Mouse (Mus musculus): ENCODE data around the gene Rasal2. TPM values are rescaled to one million over a fixed set of nuclear protein-coding genes. Genes with fewer than 3 reads are reported as not detected.

Gene Rasal2
- polyA plus RNA-seq, 1 experiment from 2014 or later = 15.3 TPM

DNA sequence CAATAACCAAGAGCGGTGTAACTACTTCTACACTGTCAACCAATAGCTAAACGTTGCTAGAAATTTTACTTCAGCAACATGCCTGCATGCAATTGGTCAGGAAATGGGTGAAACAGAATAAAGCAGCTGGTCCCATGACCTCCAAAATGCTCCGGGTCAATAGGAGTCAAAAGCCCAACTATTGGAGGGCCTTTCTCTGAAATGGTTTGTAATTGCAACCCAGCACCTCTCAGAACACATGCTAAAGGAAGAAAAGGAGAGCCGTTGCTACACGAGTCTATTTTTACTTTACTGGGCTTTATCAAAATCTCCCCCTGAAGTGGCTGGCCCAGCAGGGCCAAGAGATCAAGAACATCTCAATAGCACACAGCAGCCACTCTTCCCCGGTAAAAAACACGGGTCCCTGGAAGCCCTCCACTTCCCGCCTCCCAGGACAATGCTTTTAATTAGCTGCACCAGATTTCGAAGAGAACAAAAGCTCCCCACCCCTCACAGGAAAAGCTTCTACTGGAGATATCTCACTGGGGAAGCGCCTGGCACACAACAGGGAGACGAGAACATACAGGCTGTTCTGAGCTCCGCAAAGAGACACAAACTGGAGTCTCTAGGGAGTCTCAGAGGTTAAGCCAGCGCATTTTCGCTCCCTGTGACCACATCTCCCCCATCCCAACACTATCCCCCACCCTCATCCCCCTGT lies 30.8 kb upstream of the Rasal2 start:
- 27% methylated on average over 14 of the region's 14 CpGs for WGBS
- no peak overlapping the region for H3K4me3 ChIP-seq (ENCODE audit: low read depth, low read length)
- DNase-seq (ENCODE audit: low spot score) = peak; percentile 47
- TF ChIP-seq EP300 (IDR thresholded peaks at IDR 0.05) (peak; percentile 51), CTCF (IDR thresholded peaks at IDR 0.05) (no peak)
- H3K27me3 ChIP-seq (replicated peaks; ENCODE audit: insufficient read depth, low read length) = no peaks in the 10 kb centered on the region
- no peaks in the 10 kb centered on the region for H3K4me1 ChIP-seq (ENCODE audit: insufficient read depth, low read depth, low read length)
- H3K36me3 ChIP-seq (ENCODE audit: insufficient read depth, low read length) = no peaks in the 10 kb centered on the region
- H3K9ac ChIP-seq (replicated peaks; ENCODE audit: low read depth) = no peak overlapping the region
- ATAC-seq = peak; percentile 60
- H3K4me2 ChIP-seq (replicated peaks; ENCODE audit: low read depth, low read length) = peak overlapping the region; percentile 33; the same call in 1 of the 2 replicates
- peak overlapping the region; percentile 66; the same call in 1 of the 2 replicates for H3K27ac ChIP-seq (ENCODE audit: low read length)
- no peaks in the 10 kb centered on the region for H3K9me3 ChIP-seq (ENCODE audit: low read length)

DNA sequence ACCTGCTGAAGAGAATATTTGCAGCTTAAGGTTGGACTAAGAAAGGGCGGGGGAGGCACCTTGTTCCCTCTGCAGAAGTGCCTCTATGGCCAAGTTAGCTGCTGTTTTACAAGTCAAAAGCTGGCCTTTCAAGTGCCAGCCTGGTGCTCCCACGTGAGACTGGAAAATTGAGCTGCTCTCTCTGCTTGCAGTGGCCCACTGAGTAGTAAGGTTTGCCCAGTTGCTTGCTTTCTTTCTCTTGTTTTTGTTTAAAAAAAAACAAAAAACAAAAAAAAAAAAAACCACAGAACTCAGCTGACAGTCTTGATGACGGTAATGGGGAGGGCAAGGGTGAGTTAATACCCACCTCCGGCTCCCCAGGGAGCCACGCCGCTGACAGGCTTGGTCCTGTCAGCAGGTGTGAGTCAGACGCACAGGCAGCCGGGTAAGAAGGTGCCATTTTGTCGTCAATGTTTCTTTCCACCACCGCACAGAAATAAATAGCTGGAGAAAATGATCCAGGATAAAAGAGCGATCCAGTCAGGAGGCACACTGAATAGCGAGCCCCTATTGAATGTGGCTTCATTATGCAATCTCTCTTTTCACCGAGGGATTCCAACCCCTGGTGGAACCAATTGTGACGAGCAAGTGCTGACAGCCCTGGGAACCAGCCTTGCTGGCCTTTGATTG lies 27.7 kb upstream of the Rasal2 start:
- H3K4me3 ChIP-seq (ENCODE audit: low read depth, low read length) = no peak overlapping the region
- no peak for DNase-seq (ENCODE audit: low spot score)
- no peaks in the 10 kb centered on the region for H3K27me3 ChIP-seq (replicated peaks; ENCODE audit: insufficient read depth, low read length)
- no peaks in the 10 kb centered on the region for H3K36me3 ChIP-seq (ENCODE audit: insufficient read depth, low read length)
- no peaks in the 10 kb centered on the region for H3K4me1 ChIP-seq (ENCODE audit: insufficient read depth, low read depth, low read length)
- TF ChIP-seq EP300 (IDR thresholded peaks at IDR 0.05) = no peak
- TF ChIP-seq CTCF (IDR thresholded peaks at IDR 0.05) = no peak
- H3K9me3 ChIP-seq (ENCODE audit: low read length) = no peaks in the 10 kb centered on the region
- H3K9ac ChIP-seq (replicated peaks; ENCODE audit: low read depth) = no peak overlapping the region
- 26% methylated on average over 14 of the region's 14 CpGs for WGBS
- no peak overlapping the region for H3K4me2 ChIP-seq (replicated peaks; ENCODE audit: low read depth, low read length)
- no peak for ATAC-seq
- H3K27ac ChIP-seq (ENCODE audit: low read length) = no peak overlapping the region

DNA sequence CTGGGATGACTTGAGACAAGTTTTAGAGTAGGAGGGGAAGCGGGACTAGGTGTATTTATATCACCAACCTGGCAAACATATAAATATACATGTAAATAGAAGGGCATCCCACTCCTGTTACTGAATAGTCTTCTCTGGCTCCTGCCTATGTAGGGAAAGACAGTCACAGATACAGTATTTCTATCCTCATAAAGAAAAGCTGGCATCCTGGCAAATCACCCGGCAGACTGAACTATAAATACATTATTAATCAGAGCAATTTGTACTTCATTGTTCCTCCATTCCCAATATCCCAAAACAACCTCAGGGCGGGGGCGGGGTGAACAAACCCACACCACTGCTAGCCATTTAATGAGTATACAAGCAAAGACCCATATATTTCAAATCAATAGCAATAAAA lies 26.7 kb upstream of the Rasal2 start:
- no peak for TF ChIP-seq EP300 (IDR thresholded peaks at IDR 0.05)
- no peak for TF ChIP-seq CTCF (IDR thresholded peaks at IDR 0.05)
- DNase-seq (ENCODE audit: low spot score) (no peak), ATAC-seq (no peak)
- Histone ChIP-seq H3K27me3 (replicated peaks; ENCODE audit: insufficient read depth, low read length) (no peaks in the 10 kb centered on the region), H3K36me3 (ENCODE audit: insufficient read depth, low read length) (no peaks in the 10 kb centered on the region), H3K4me1 (ENCODE audit: insufficient read depth, low read depth, low read length) (no peaks in the 10 kb centered on the region), H3K27ac (ENCODE audit: low read length) (no peak overlapping the region), H3K9me3 (ENCODE audit: low read length) (no peaks in the 10 kb centered on the region), H3K9ac (replicated peaks; ENCODE audit: low read depth) (no peak overlapping the region), H3K4me3 (ENCODE audit: low read depth, low read length) (no peak overlapping the region), H3K4me2 (replicated peaks; ENCODE audit: low read depth, low read length) (no peak overlapping the region)
- 82% methylated on average over 4 of the region's 4 CpGs for WGBS

DNA sequence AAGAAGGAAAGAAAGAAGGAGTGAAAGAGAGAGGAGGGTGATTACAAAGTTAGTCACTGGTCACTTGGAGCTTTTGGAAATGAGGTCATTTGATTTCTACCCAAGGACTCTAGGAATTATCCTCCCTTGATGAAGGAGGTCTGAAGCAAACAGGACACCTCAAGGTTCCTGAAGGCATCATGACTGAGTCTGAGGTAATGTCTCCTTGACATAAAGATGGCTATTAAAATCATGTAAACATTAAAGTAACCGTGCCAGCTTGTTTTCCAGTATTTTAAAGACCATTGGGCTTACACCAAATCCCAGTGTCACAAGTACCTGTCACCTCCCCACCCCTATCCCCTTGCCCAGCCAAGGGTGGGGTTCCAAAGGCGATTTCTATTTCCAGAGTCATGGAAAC lies 25.9 kb upstream of the Rasal2 start:
- no peak overlapping the region for H3K9ac ChIP-seq (replicated peaks; ENCODE audit: low read depth)
- H3K36me3 ChIP-seq (ENCODE audit: insufficient read depth, low read length) = no peaks in the 10 kb centered on the region
- H3K4me1 ChIP-seq (ENCODE audit: insufficient read depth, low read depth, low read length) = no peaks in the 10 kb centered on the region
- DNase-seq (ENCODE audit: low spot score) (no peak), ATAC-seq (no peak)
- TF ChIP-seq CTCF (IDR thresholded peaks at IDR 0.05) (no peak), EP300 (IDR thresholded peaks at IDR 0.05) (no peak)
- no peaks in the 10 kb centered on the region for H3K9me3 ChIP-seq (ENCODE audit: low read length)
- no peak overlapping the region for H3K4me3 ChIP-seq (ENCODE audit: low read depth, low read length)
- H3K27me3 ChIP-seq (replicated peaks; ENCODE audit: insufficient read depth, low read length) = no peaks in the 10 kb centered on the region
- no peak overlapping the region for H3K27ac ChIP-seq (ENCODE audit: low read length)
- H3K4me2 ChIP-seq (replicated peaks; ENCODE audit: low read depth, low read length) = no peak overlapping the region
- WGBS = 74% methylated on average over 2 of the region's 2 CpGs

DNA sequence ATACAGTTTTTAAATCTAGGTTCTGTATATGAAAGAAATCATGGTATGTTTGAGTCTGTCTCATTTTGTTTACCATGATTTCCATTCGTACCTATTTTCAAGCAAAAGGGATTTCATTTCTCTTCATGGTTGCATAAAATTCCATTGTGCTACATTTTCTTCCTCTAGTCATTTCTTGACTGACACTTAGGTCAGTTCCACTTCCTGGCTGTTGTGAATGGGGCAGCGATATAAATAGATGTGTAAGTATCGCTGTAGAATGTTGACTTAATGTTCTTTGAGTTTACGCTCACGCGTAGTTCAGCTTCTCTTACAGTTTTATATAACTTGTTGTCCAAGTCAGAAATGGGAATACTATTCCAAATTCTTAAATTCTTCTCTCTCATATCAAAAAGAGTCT lies 23.5 kb upstream of the Rasal2 start:
- no peak overlapping the region for H3K4me2 ChIP-seq (replicated peaks; ENCODE audit: low read depth, low read length)
- DNase-seq (ENCODE audit: low spot score) (peak; percentile 31), ATAC-seq (no peak)
- H3K36me3 ChIP-seq (ENCODE audit: insufficient read depth, low read length) = no peaks in the 10 kb centered on the region
- H3K27me3 ChIP-seq (replicated peaks; ENCODE audit: insufficient read depth, low read length) = no peaks in the 10 kb centered on the region
- no peak overlapping the region for H3K27ac ChIP-seq (ENCODE audit: low read length)
- H3K4me3 ChIP-seq (ENCODE audit: low read depth, low read length) = no peak overlapping the region
- WGBS = 27% methylated on average over 6 of the region's 6 CpGs
- no peaks in the 10 kb centered on the region for H3K4me1 ChIP-seq (ENCODE audit: insufficient read depth, low read depth, low read length)
- no peak overlapping the region for H3K9ac ChIP-seq (replicated peaks; ENCODE audit: low read depth)
- TF ChIP-seq CTCF (IDR thresholded peaks at IDR 0.05) = no peak
- TF ChIP-seq EP300 (IDR thresholded peaks at IDR 0.05) = no peak
- H3K9me3 ChIP-seq (ENCODE audit: low read length) = no peaks in the 10 kb centered on the region

DNA sequence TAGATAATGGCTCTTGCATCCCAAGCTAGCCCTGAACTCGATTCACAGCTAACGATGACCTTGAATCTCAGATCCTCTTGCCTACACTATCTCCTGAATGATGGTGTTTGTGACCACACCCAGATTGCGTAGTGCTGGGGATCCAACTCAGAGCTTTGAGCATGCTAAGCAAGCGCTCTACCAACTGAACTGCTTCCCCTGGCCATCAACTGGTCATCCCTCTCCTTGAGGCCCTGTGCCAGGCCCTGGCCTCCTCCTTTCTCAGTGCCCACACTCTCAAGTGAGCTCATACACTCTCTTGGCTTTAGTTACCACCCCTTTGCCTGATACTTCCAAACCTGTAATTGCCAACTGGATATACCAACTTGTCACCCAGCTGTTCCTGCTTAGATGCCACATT lies 22.0 kb upstream of the Rasal2 start:
- ATAC-seq (no peak), DNase-seq (ENCODE audit: low spot score) (no peak)
- no peak overlapping the region for H3K4me2 ChIP-seq (replicated peaks; ENCODE audit: low read depth, low read length)
- no peak overlapping the region for H3K27ac ChIP-seq (ENCODE audit: low read length)
- no peak overlapping the region for H3K9ac ChIP-seq (replicated peaks; ENCODE audit: low read depth)
- H3K27me3 ChIP-seq (replicated peaks; ENCODE audit: insufficient read depth, low read length) = no peaks in the 10 kb centered on the region
- no peaks in the 10 kb centered on the region for H3K4me1 ChIP-seq (ENCODE audit: insufficient read depth, low read depth, low read length)
- no peaks in the 10 kb centered on the region for H3K9me3 ChIP-seq (ENCODE audit: low read length)
- TF ChIP-seq EP300 (IDR thresholded peaks at IDR 0.05) (no peak), CTCF (IDR thresholded peaks at IDR 0.05) (no peak)
- H3K36me3 ChIP-seq (ENCODE audit: insufficient read depth, low read length) = no peaks in the 10 kb centered on the region
- no peak overlapping the region for H3K4me3 ChIP-seq (ENCODE audit: low read depth, low read length)
- WGBS = 89% methylated on average over 4 of the region's 4 CpGs
